Mouse (Mus musculus) cerebellum, adult 9-11 months (tissue): Measurements from ENCODE around the gene Shb.

Source experiments
- DNase-seq: peaks from one replicate; pipeline ENCODE4 v3.0.0; 2022

Shb gene

DNA sequence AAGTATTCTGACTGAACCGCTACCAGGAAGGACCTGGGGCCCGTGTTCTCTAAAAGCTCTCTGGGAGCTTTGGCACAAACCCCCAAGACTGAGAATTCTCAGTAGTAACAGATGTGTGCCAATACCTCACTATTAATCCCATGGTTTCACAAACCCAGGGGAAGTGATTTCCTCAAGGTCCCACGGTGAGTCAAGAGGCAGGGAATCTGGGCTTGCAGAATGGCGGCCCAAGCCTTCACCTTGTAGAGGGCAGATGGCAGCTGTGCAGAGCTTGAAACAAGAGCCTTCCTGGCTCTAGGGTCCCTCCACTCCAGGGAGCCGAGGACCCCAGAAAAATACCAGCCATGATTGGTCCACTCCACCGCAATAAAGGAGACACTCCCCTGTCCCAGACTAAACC is 28.9 kb downstream of the Shb start:
- no peak for DNase-seq

DNA sequence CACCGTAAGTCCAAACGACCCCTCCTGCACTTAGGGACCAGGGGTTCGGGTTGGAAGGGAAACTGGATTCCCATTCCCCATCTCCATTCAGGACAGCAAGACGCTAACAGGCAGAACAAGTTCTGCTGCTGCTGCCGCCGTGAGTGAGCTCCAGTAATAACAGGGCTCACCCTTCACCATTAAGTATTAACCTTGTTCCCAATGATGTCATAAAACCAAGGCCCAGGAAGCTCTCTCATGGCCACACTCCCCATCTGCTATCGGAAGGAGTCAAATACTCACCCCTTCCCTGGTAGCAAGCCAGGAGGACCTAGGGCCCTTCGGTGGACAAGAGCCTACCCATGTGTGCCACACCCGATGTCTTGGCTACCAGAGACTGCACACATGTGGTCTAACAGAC is 30.3 kb downstream of the Shb start:
- no peak for DNase-seq

DNA sequence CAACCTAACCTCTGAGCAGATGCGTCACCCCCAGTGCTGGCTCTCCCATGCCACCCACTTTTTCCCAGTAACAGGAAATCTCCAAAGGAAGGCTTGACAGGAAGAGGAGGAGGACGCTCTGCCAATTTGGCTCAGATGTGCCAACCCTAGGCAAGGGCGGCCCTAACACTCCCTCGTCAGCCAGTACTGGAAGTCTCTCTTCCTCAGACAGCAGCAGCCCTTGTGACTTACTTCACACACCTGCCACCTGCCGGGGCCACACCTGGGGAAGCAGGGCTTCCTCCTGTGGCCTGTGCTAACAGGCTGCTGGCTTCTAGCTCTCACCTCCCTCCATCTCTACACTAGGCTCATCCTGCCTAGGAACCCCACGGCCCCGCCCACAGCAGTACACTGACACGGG is 31.9 kb downstream of the Shb start:
- no peak for DNase-seq

DNA sequence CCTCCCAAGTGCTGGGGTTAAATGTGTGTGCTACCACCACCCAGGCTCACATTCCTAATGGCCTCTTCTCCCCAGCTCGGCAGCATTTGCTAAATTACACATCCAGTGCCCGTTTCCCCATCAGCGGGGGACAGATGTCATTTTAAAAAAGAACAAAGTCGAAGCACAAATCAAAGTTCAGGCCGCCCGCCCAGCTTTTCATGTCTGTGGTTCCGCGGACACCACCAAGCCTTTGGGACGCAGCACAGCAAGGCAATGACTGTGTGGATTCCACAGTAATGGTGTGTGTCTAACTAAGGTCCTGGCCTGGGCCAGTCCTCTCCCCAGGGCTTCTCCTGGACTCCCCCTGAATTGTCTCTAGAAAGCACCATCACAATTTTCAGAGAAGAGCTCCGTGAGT is 32.7 kb downstream of the Shb start:
- DNase-seq, result no peak

DNA sequence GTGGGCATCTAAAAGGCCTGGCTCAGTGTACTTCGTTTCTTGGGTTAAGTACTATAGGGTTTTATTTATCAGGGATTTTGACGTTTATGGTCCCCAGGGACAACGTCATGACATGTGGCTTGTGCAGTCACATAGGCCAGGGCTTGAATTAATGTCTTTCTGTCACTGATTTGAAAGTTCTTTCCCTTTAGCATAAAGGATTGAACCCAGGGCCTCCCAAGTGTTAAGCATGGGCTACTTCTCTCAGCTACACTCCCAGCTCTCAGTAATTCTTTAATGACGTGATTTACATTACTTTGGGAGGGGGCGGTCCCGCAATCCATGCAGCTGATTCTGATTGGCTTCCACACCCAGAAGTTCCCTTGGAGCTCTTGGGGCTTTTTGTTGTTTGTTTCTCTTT is 33.2 kb downstream of the Shb start:
- no peak for DNase-seq

DNA sequence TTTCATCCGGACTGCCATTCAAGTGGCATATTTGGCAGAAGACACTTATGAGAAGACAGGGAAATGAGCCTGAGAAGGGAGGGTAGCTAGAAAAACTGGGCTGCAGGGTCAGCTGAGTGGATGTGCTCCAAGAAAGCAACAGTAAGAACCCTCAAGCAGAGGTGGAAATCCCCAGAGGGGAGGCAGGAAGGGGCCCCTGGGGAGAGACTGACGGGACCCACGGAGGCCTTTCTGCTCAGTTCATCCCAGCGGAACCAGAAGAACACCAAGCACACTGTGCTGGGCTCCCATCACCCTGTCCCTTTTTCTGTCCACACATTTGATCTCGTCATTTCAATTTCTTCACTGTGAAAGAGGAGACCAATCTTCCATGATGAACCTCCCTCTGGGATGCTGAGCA is 33.9 kb downstream of the Shb start:
- no peak for DNase-seq

DNA sequence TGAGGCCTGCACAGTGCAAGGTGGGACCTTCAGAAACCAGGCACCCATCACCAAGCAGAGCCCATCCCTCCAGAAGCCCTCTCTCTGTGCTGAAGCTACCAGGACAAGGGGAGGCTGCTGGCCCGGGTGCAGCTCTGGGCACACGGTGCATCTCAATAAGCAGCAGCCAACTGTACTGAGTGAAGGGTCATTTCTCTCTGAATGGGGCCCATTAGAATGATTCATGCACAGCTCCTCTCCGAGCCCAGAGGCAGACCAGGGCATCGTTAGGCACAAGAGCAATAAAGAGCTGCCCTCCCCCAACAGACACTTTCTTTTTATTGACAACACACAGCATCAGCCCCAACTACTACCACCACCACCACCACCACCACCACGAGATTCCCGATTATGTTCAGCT is 35.0 kb downstream of the Shb start:
- no peak for DNase-seq

DNA sequence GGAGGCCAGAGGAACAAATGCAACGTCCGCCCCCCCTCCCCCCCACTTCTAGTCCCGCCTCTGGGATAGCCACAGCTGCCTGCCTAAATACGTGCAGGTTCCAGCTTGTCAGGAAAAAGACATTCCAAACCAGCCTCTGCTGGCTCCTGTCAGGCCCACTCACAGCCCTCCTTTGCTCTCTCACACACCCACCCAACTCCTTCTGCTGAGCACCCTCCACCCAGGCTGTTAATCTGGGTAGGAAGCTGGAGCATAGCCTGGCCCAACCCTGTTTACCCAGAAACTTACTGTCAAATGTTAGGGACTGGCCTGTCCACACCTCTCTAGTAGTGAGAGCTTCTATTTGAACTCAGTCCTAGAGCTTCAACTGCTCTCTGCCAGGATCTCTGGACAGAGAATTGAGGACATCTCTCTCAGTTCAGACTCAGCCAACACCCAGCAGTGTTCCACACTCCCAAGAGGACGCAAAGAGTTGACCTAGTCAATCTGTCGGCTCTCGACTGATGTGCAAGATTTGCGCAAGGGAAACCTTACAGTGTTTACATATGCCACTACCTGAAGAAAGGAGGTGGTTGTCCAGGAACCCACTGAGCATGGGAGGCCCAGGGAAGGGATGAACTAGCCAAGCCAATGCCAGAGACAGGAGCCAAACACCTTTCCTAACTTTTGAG is 36.6 kb downstream of the Shb start:
- DNase-seq, result no peak

DNA sequence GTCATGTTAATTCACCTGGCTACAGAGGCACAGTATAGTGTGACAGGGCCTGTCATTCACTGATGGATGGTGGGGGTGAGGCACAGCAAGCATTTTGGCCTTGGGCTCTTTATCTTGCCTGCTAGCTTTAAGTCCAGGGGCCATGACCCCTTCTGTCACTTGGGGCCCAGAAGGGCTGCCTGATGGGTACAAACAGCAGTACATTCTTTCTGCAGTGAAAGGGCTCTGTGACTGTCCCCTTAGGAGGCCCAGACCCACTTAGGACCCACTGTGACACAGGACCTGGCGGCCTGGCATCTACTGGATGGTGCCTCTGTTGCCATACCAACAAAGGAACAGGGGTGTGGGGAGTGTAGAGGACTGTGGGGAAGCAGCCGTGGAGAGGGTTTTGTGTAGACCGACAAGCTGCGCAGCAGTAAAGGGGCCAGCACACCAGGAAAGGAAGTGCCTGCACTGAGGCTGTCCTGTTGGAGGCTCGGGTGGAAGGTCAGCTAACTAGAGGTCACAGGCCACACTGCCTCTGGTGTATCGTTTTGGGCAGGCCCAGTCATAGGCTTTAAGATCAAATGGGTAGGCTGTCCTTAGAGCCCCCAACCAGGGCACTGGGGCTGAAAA is 38.4 kb downstream of the Shb start:
- DNase-seq, result no peak

DNA sequence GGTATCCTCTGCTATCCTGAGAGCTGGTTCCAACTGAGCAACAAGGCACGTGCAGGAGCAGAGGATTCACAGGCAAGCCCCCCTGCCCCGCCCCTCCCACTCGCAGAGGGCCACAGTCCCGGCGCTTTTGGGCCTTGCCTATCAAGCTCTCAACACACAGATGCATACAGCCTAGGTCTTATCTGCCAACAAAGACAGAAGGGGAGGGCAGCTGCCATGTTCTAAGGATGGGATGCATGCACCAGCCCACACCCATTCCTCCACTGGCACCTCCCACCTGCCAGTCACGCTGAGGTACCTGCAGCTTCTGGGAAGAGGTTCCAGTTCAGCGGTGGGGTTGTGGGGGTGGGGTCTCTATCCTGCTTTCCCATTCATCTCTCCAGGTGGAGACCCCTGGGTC is 39.2 kb downstream of the Shb start:
- DNase-seq, result no peak

DNA sequence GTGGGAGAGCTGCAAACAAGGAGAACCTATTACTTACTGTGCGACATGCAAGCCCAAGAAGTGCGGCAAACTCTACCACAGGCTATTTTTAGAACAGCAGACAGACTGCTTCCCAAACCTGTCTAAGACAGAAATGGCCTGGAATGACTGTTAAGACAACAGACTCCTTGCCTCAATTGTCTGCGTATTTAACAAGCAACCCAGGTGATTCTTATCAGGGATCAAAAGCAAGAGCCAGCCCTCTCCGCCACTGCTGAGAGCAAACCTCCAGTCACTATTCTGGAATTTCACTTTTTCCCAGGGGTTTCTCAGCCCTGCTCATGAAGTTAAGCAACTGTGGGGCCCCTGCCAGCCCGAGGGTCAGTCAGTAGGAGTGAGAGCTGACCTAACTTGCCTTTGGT is 39.6 kb downstream of the Shb start:
- no peak for DNase-seq

DNA sequence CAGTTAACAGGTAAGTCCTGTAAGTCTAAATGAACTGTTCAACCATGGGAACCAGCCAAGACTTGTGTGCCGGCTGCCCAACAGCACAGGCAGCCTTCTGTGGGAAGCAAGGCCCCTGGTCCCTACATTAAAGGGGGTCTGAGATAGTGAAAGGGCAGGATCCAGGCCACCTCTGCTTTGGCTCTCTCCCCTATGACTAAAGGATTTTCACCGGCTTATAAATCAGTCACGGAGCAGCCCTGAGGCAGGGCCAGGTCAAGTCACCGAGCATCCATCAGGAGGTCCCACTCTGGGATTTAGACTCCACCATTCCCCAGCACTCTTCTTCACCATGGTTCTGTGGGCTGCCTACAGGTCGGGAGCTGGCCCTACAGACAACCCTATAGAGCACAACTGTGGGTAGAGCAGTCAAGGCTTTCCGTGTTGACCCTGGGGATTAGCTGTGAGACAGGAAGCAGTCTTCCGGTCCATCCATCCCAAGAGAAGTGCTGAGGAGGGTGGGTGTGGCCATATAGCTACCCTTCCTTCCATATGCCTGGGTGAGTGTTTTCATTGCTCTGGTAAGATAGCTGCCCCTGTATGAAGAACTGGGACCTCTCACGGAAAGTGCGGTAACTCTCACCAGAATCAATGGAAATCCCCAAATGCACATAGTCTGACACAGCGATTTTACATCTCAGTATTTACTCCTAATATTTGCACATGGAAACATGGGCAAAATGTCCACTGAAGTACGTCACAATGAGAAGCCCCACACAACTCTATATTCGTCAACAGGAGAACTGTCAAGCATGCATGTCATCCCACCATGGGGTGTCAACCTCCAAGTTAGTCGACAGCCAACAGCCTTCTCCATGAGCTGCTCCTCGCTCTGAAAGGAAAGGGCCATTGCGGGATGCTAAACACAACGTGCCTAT is 40.3 kb downstream of the Shb start:
- DNase-seq, result no peak

DNA sequence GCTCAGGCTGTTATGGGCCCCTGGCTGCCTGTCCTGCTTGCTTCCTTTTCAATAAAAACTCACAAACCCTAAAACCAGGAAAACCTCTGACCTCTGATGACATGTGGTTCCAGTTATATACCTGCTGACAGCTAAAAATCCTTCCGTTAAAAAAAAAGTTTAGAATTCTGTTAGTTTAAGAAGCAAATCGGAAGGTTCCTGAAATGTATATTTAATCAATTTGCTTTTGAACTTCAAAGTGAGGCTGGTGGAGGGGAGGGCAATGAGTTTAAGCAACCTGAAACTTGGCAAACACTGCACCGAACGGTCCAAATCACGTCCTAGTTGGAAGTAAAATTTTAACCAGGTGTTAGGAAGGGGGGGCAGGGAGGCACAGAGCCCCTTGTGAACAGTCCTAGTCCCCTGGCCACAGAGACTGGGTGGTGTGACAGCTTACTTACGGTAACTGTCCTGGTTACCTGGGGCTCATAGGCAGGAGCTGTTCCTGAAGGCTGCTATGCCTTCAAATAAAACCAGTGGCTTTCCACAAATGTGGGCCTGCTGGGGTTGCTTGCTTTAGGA is 41.1 kb downstream of the Shb start:
- DNase-seq, result no peak

DNA sequence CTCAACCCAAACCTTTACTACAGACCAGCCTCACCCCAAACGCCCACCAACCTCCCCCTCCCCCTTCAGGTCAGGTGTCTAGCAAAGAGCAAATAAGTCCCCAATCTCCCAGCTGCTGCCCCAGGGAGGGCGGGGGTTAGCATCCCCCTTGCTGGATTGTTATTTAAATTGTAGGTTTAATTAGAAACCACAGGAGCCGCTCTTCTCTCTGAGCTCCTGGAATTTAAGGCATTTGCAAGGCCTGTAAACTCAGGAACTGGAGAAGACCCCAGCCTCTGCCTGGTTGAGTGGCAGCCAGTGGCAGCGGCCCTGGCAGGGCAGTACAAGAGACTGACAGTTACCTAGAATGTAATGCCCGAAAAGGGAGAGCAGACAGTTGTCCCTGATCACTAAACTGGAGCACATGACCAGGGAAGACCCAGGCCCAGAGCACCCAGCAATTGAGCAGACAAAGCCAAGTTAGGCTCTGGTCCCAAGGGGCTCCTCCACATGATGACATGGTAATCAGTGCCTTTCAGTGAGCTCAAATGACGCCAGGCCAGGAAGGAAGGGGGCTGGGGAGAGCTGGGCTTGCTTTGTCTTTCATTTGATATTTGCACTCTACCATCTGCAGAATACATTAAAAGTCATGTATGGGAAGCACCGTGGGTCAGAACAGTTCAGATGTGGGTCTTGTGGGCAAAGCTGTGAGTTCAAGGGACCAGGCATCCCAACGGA is 42.1 kb downstream of the Shb start:
- DNase-seq, result no peak

DNA sequence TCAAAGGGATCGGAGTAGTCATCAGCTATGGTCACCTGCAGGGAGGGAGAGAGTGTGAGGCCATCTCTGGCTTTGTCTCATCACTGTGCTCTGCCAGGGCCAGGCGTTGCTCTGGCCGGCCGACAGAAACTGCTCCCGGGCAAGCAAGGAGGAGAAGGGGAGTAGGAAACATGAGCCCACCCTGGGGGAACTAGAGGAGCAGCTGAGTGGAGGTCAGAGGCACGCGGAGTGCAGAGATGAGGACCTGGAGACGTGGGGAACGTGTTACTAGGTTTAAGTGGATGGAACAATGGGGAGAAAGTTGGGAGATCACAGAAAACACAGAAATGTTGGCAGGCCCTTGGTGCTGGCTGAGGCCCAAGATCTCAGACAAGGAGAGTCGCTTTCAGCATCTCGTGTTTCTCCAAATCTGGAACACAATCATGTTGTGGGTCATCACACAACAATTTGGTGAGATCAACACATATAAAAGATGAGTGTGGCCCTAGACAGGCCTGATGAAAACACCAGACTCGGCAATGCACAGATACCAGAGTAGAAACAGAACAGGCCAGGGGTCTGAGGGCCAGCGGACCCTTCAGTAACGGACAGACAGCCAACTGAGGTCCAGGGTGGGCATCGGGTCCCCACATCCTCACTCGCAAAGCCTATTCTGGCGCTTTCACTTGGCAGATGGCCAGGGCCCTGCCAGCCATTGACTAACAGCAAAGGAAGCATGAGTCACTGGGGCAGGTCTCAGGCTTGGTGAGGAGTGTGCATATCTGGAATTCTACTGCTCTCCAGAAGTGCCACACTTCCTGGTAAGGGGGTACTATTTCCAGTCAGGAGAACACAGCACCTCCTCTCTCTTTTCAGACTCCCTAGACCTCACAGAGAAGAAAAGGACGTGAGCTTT is 42.9 kb downstream of the Shb start:
- peak; percentile 22 for DNase-seq

DNA sequence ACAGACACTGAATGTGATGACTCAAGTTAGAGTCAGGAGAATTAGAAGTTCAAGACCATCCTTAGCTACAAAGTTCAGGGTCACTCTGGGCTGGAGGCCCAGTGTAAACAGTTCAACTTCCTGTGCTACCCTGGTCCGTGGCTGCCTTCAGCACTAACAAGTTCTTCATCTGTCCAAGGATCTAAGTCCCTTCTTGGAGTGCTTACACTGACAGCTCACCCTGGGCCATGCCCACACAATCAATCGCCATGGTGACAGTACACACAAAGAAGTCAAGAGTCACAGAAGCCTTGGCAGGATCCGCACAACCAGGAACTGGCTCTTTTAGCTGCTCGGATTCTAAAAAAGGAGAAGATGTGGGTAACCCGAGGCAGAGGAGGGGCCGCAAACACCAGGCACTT is 44.6 kb downstream of the Shb start:
- no peak for DNase-seq

DNA sequence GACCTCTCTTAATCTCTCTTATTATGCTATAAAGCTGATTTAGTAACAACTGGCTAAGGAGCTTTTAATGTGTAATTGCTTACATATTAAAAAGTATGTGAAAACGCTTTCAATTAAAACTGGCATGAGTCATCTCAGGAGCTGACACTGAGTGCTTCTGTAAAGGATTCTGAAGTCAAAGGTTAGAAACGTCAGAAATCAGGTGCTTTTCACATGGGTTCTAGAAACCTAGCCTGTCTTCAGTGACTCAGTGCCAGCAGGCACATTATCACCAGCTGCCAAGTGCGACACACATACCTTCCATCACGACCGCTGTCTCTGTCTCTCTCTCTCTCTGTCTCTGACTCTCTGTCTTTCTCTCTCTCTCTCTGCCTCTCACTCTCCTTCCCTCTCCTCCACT is 47.2 kb downstream of the Shb start:
- no peak for DNase-seq

DNA sequence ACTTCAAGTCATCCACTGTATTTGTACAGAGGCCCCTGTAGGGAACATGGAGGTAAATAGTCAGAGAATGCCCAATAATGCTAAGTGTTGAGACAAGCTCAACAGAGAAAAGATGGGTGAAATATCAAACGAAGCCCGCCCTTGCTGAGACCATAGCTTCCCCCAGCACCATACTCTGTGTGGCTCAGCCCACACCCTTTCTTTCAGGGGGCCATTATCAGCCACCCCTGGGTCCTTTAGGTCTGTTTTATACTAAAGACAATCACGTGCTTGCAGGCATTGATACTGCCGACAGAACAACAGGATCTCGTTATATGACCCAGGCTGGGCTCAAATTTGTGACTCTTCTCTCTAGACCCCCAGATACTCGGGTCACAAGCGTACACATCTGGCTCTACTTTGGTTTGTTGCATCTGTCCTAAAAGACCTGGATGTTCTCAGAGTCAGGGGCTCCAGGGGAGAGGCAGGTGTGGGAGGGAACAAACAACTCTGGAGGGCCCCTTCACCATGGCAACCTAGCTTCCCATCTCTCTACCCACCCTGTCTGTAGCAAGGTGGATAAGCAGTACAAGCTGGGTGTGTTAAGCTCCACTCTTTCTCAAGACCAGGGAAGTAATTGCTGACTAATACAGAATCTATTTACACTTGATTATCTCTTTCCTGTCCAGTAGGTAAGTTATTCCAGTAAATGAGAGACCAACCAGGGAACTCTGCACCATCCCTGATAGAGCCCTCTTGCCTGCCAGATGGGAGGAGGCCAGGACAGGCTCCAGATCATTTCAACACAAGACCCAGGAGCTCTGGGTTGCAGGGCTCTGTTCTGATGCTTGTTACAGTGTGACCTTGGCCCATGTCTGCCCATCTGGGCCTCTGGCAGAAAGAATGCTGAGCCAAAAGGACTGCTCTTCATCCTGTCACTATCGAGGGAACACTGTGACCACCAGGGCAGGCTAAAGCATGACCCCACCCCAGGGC is 48.7 kb downstream of the Shb start:
- no peak for DNase-seq

DNA sequence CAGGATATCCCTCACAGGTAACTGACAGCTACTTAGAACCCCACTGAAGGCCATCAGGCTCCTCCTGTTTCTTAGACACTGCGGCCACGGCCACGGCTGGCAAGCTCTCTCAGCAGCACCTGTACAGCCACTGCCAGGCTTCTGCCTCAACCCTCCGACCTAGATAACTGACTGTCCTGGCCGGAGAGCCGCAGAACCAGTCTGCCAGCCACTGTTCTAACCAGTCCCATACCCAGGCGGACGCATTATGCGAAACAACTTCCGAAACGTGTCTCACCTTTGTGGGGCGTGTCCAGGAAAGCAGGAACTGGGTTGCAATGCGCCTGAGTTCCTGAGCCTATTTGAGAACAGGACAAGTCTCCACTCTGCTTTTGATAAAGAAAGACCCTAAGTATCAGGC is 50.0 kb downstream of the Shb start:
- DNase-seq, result no peak

DNA sequence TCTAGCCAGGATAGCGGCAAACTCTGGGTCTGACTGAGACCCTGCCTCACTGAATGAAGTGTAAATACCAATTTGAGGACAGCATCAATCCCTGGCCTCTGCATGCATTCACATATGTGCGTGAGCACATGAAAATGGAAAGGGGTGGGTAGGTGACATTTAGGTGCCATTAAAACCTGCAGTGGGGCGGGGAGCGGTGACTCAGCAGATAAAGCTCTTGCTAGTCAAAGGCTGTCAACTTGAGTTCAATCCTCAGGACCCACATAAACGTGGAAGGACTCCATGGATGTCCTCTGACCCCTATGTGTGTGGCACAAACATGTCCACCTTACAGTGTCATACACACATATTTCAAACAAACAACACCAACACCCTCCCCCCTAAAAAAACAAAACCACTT is 50.8 kb downstream of the Shb start:
- no peak for DNase-seq

DNA sequence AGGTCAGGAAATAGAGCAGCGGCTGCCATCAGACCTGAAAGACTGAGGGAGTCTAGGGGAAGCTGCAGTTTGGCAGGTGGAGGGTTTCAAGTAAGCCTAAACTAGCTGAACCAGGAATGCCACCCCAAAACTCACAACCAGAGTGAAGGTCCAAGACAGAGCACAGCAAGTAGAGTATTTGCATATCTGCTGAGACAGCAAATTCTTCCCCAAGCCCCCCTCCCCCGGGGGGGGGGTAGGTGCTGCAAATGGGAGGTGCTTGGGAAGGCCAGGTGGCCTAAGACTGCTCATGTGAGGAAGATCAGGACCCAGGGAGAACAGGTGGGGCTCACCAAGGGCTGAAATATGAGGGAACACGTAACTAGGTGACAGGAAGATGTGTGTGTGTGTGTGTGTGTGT is 51.7 kb downstream of the Shb start:
- no peak for DNase-seq
